Mouse (Mus musculus) telencephalon, adult 2 months (tissue): ENCODE data around the gene Fbxo34.
"Not testable (repeated sequence)": the region's sequence is repeated elsewhere in the genome, so short reads cannot be mapped to it uniquely, and the experiment has no call there.

ENCODE experiments used
- DNase-seq: peaks from one replicate; pipeline ENCODE4 v3.0.0-alpha.2; 2011; ENCODE audit warnings: low read depth, low spot score

The Fbxo34 gene

GRCm38 (mm10) chr14:47560714-47561113 lies 110.5 kb downstream of the Fbxo34 start:
- no peak for DNase-seq

GRCm38 (mm10) chr14:47562530-47562929 lies 112.3 kb downstream of the Fbxo34 start:
- DNase-seq: no peak

- DNase-seq: no peak
Observed at GRCm38 (mm10) chr14:47563106-47563505, 112.9 kb downstream of the Fbxo34 start.

GRCm38 (mm10) chr14:47567962-47568652 lies 117.9 kb downstream of the Fbxo34 start:
- peak; percentile 96 for DNase-seq

- not testable (repeated sequence) for DNase-seq
Observed at GRCm38 (mm10) chr14:47570549-47570948, 120.3 kb downstream of the Fbxo34 start, which contains the start of gene Atg14. TSS of gene Atg14 (minus strand) at chr14:47570649.

- no peak for DNase-seq
Observed at GRCm38 (mm10) chr14:47572707-47573106, 122.5 kb downstream of the Fbxo34 start.

GRCm38 (mm10) chr14:47574721-47575120 lies 124.5 kb downstream of the Fbxo34 start:
- DNase-seq: no peak

GRCm38 (mm10) chr14:47576687-47577086 lies 126.5 kb downstream of the Fbxo34 start:
- no peak for DNase-seq

GRCm38 (mm10) chr14:47578086-47578485 lies 127.9 kb downstream of the Fbxo34 start:
- no peak for DNase-seq

GRCm38 (mm10) chr14:47581280-47581679 lies 131.1 kb downstream of the Fbxo34 start:
- no peak for DNase-seq
